Mouse (Mus musculus): ENCODE results near the gene Mtus2. TPM values are rescaled to one million over a fixed set of nuclear protein-coding genes. Genes with fewer than 3 reads are reported as not detected.

Gene Mtus2
- polyA plus RNA-seq, 1 experiment from 2014 or later, result 50.0 TPM

Other genes with a start within 250 kb of the Mtus2 start
- gene Flt1, start 231.3 kb upstream of the Mtus2 start, polyA plus RNA-seq (2015; fragmentation: Nextera tagmentation; extraction: Ambion mirVana), result 11.2 and 12.3 TPM in 2 replicates
- gene Pomp, start 96.9 kb upstream of the Mtus2 start, polyA plus RNA-seq (2015; fragmentation: Nextera tagmentation; extraction: Ambion mirVana), result 514 and 540 TPM in 2 replicates
- 5.3 and 5.9 TPM in 2 replicates for gene Slc46a3, start 62.5 kb upstream of the Mtus2 start, polyA plus RNA-seq (2015; fragmentation: Nextera tagmentation; extraction: Ambion mirVana)